Mouse (Mus musculus) embryonic fibroblast, embryonic 13.5 days (primary cell): ENCODE data around the gene Neil3. TPM values are rescaled to one million over a fixed set of nuclear protein-coding genes. Genes with fewer than 3 reads are reported as not detected.

Experiments used
- H3K27ac ChIP-seq: 2 replicates; pipeline ENCODE4 v1.5.1; 2012; ENCODE audit warnings: low read length, control low read depth, inconsistent platforms; ENCODE audit not compliant: insufficient read depth
- H3K4me1 ChIP-seq: 2 replicates; pipeline ENCODE4 v1.6.1; 2011; ENCODE audit warnings: low read length; ENCODE audit not compliant: control insufficient read depth, insufficient read depth
- H3K4me3 ChIP-seq: 2 replicates; pipeline ENCODE4 v1.5.1; 2011; ENCODE audit warnings: mild to moderate bottlenecking, control low read depth, low read length; ENCODE audit not compliant: insufficient read depth
- CTCF ChIP-seq: IDR thresholded peaks from 2 replicates; pipeline ENCODE4 v1.5.1; 2011; ENCODE audit warnings: mild to moderate bottlenecking, control low read depth, low read length, moderate library complexity, borderline replicate concordance; ENCODE audit not compliant: insufficient read depth
- POLR2A ChIP-seq: IDR thresholded peaks from 2 replicates; pipeline ENCODE4 v1.6.1; 2011; ENCODE audit warnings: low read depth, mild to moderate bottlenecking, control low read depth, low read length, moderate library complexity
- polyA plus RNA-seq: library from polyadenylated mRNA; stranded (reverse); fragments of >200 nt; gene quantifications from 2 replicates; pipeline ENCODE4 v1.2.4, GENCODE M21; 2011; ENCODE audit warnings: low read depth; ENCODE audit not compliant: missing spikeins, insufficient read length

Gene Neil3
- polyA plus RNA-seq, result 7.7 and 13.3 TPM in 2 replicates

DNA sequence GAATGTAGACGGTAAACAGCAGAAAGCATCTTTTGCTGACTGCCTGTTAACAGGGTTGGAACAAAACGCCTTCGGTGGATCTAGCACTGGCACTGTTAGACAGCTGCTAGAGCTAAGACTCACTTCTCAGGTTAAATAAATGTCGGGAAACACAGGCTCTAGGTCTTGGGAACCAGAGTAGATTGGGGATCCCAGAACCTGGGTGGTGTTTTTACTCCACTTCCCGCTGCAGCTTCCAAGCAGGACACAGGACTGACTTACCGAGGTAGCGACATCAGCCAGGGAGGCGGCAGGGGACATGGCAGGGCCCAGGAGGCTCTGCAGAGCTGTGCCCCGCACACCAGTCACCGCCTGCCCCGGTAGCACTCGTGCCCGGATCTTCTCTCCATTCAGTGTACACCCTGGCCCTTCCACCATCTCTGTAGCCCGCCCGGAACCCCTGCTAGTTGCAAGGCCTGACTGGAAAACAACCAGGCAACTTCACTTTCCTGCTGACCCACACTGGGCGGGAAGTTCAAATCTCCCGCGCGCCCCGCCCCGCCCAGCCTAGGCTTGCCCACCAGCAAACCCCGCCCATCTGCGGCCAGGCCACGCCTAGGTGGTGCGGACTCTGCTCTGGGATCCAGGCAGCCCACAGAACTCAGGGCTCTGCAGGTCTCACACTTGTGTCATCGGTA is at the start of gene Neil3:
TSS of gene Neil3 (minus strand) at position 571 of the 677 bp plus-strand sequence.
- peak within 1 kb of the TSS; percentile 65 for H3K4me3 ChIP-seq
- TF ChIP-seq CTCF, result no peak
- TF ChIP-seq POLR2A, result no peak; the same call in 1 of the 2 replicates
- no peaks in the 10 kb centered on the region for H3K4me1 ChIP-seq
- no peak within 1 kb of the TSS for H3K27ac ChIP-seq

DNA sequence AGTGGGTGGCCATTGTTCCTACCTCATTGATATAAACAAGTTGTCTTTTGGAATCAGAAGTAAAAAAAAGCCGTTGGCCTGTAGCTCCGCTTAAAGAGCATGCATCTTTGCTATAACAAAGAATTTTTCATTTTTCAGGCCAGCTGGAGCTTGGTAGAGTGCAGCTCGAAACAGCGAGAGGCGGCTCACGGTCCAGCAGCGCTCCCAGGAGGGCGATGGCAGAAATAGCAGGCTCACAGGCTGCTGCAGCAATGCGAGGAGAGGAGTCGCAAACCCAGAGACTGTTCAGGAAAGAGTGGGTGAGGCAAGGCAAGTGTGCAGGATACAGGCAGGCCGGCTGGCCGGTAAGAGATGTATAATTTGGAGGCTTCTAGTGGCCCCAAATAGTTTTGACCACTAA is 42.0 kb upstream of the Neil3 start:
- H3K27ac ChIP-seq, result no peak overlapping the region
- no peak overlapping the region for H3K4me3 ChIP-seq
- TF ChIP-seq CTCF (peak; percentile 75; the same call in 1 of the 2 replicates), POLR2A (no peak)
- H3K4me1 ChIP-seq, result no peaks in the 10 kb centered on the region

DNA sequence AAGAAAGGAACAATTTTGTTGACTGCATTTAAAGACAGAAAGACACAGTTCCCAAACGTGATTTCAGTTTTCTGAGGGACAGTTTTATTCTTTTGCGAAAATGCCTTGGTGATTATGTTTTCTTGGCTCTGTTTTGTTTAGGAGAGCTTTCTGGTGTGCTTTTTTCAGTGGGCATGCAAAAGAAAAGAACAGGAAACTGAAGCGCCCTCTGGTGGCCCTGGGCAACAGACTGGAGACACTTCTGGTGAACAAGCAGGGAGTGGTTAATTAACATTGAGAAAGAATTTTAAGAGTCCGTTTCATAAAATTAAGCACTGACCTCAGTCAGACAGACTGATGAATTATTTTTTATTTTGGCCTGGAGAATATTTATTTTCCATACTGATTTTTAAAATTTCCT is 25.1 kb upstream of the Neil3 start:
- TF ChIP-seq POLR2A (no peak), CTCF (0 out of 2 replicates have a peak, but pooled peaks have one; percentile 19)
- no peaks in the 10 kb centered on the region for H3K4me1 ChIP-seq
- no peak overlapping the region for H3K27ac ChIP-seq
- H3K4me3 ChIP-seq, result no peak overlapping the region

DNA sequence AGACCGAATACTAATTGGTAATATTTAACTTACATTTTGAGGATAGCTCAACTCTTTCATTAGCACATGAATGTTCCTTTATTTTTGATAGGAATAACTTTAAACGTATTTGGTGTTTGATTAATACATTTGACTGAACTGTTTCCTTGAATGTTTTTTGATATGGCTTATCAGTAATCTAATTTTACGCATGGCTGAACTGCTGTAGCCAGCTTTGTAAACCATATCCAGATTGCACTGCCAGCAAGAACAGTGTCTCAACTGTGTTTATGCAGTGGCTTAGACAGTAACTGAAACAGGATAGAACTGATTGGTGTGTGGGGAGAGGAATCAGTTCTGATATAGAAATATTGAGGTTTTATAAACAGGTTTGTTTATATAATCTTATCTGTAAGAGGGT is 22.6 kb upstream of the Neil3 start:
- H3K4me1 ChIP-seq, result no peaks in the 10 kb centered on the region
- no peak overlapping the region for H3K27ac ChIP-seq
- no peak overlapping the region for H3K4me3 ChIP-seq
- TF ChIP-seq CTCF (no peak), POLR2A (no peak)

DNA sequence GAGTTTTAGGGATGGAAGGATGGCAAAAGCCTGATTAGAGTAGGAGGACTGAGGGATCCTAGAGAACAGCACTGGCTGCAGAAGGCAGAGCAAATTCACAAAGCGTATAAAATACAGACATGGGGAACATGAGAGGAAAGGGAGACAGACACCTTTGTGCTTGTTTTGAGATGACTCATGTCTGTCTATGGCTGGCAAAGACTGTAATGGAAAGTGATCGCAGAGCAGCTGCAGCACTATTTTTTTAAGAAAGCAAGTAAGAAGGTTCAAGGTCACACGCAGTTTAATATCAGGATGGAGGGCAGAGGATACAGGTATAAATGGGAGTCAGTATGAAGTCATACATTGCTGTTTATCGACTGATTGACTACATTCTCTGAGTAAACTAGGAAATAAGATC is 8.2 kb downstream of the Neil3 start:
- H3K27ac ChIP-seq, result no peak overlapping the region
- TF ChIP-seq CTCF, result no peak
- TF ChIP-seq POLR2A, result no peak
- no peaks in the 10 kb centered on the region for H3K4me1 ChIP-seq
- H3K4me3 ChIP-seq, result no peak overlapping the region

DNA sequence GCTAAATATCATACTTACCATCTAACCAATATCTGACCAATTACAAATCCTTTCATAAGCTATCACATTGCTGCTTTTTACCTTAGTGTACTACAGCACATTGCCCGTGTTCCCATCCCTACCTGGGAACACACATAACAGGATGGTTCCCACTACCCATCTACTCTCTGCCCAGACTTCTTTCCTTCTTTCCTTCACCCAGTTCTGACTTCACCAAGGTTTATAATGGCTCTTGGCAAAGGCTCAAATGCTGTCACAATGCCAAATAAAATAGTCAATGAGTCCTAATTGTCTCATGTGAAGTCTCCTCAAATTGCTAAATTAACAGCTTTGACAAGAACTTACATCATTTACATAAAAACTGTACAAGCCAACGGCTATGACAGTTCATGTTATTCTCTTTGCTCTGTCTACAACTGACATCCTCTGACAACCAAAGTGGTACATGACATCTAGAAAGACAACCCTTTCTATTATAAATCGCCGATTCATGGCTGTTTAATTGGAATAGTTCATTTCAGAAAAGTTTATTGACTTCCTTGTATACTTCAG is 9.9 kb downstream of the Neil3 start:
- Histone ChIP-seq H3K4me3 (no peak overlapping the region), H3K27ac (no peak overlapping the region), H3K4me1 (no peaks in the 10 kb centered on the region)
- TF ChIP-seq POLR2A, result no peak
- TF ChIP-seq CTCF, result no peak

DNA sequence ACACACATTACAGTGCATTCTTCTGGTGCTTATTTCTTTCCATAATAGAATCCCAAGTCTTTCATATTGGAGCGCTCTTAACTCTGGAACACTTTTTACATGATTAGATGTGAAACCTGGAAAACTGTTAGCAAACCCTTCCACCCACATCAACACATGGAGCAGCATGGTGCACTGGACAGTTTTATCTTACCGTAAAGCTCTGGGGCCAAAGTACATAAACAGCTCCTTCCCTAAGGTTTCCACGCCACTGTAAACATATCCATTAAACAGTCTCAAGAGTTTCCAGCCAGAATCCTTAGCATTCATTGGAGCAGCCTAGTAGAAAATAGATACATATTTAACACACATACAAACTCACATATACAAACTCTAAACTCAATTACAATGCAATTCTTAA is 15.4 kb downstream of the Neil3 start:
- H3K4me3 ChIP-seq, result no peak overlapping the region
- no peak for TF ChIP-seq POLR2A
- no peak for TF ChIP-seq CTCF
- H3K27ac ChIP-seq, result no peak overlapping the region
- no peaks in the 10 kb centered on the region for H3K4me1 ChIP-seq

DNA sequence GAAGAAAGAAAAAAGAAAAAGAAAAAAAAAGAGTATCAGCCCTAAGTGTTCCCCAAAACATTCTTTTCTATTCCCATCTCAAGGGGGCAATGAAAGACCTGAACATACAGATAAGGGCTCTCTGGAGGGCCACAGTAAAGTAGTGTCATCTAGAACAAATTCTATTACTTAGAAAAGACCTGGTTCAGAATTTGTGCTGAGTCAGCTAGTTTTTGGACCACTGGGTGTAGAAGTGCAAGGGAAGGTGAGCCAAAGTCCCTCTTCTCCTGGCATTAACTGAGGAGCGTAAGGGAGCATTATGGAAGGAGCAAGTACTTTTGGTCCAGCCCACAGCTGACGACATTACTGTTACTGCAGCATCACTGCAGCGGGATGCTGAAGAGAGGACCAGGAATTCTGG is 19.7 kb downstream of the Neil3 start:
- TF ChIP-seq POLR2A (no peak), CTCF (no peak)
- Histone ChIP-seq H3K4me1 (no peaks in the 10 kb centered on the region), H3K27ac (no peak overlapping the region), H3K4me3 (no peak overlapping the region)

DNA sequence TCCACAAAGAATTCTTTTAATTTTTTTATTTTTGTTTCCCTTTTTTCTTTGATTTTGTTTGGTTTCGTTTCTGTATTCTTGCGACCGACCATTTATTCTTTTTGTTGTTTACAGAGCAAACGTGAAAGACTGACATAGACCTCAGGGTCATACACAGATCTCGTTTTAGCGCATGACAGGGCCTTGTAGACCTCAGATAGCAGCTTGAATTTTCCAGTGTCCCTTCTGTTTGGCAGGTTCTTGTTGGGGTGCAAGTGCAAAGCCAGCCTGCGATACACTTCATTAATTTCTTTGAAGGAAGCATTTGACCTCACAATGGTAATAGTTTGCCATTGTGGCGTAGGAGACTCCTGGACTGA is 24.6 kb downstream of the Neil3 start:
- Histone ChIP-seq H3K4me1 (no peaks in the 10 kb centered on the region), H3K27ac (no peak overlapping the region), H3K4me3 (no peak overlapping the region)
- TF ChIP-seq POLR2A (no peak), CTCF (no peak)

DNA sequence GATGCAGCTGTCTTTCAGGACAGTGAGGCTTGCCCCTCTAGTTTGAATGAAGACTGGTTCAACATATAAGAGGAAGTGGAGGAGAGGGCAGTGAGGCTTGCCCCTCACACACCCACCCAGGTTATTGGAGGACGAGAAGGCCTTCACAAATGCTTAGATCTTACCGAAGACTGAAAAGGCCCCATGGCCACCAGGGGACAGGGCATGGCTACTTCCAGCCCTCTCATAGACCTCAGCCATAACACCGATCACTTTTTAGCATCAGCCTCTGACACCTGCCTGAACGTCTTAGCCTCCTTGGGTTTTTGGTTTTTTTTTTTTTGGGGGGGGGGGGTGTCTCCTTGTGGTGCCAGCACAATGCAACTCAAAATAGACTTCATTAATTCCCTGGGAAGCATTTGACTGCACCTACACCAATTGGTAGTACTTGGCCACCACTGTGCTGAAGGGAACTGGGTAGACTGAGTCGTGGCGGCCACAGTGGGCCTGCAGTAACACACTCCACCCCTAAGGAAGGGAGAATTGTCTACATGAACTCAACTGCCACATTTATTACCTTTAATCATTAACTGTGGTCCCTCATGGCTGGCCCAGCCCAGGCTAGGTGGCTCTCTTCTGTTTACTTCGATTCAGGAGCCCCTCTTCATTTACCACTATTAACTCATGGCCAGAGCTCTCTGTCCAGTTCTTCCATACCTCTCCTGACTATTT is 25.1 kb downstream of the Neil3 start:
- H3K4me1 ChIP-seq, result no peaks in the 10 kb centered on the region
- H3K27ac ChIP-seq, result no peak overlapping the region
- TF ChIP-seq CTCF (no peak), POLR2A (no peak)
- H3K4me3 ChIP-seq, result no peak overlapping the region
